Comparison of ENCODE assay signal across 10 mouse cellular contexts in genomic region chr5:139813963-139814381, GRCm38 (mm10). TPM values are rescaled to one million over a fixed set of nuclear protein-coding genes. Genes with fewer than 3 reads are reported as not detected.
DNase-seq lines count a peak whose midpoint lies in the region; ATAC-seq lines count a peak whose summit lies in the region.
"Had no signal": no experiment of that assay in that cellular context is flagged by ENCODE, and none has a peak within 500 bp of the region (broad histone marks: within the 10 kb centered on the region; RNA-seq: fewer than 3 reads in every experiment).

No protein-coding gene starts in this region.

- H3K9me3 ChIP-seq in liver, embryonic 15.5 days (replicated peaks), result no peaks in the 10 kb centered on the region
- H3K9me3 ChIP-seq: neural tube, embryonic 15.5 days had no signal

- WGBS in liver, embryonic 15.5 days (ENCODE audit: insufficient replicate concordance), result 32% methylated on average over 13 of the region's 13 CpGs

- H3K4me2 ChIP-seq in liver, embryonic 15.5 days, result peak overlapping the region; percentile 39
- H3K4me2 ChIP-seq: neural tube, embryonic 15.5 days had no signal

- H3K9ac ChIP-seq in liver, embryonic 15.5 days, result 0 out of 2 replicates have a peak overlapping the region, but pooled peaks have one; percentile 15
- H3K9ac ChIP-seq: neural tube, embryonic 15.5 days had no signal

- DNase-seq in urinary bladder, adult 18-20 months (ENCODE audit: low spot score in 2 of 2), result peak; percentile 51 to 68
- no peak for DNase-seq in urinary bladder, postnatal 10 days (ENCODE audit: low spot score)
- peak; percentile 94 for DNase-seq in kidney, adult 9 months
- peak; percentile 60 for DNase-seq in testis, postnatal 10 days (ENCODE audit: low spot score)
- DNase-seq in cerebellum, adult 11 months, result no peak
- no peak for DNase-seq in gastrocnemius, postnatal 36 days
- DNase-seq in cerebellum, postnatal 4 days (ENCODE audit: low spot score in 2 of 2), result no peak
- DNase-seq: heart, postnatal 14 days had no signal

- H3K4me3 ChIP-seq in liver, embryonic 15.5 days (replicated peaks), result 0 out of 2 replicates have a peak overlapping the region, but pooled peaks have one; percentile 10
- H3K4me3 ChIP-seq: neural tube, embryonic 15.5 days had no signal

- intact Hi-C loops in gastrocnemius, postnatal 36 days (cut with DNase I), result no loop called here

- peaks cover 15% of the 10 kb centered on the region; the same call in 1 of the 2 replicates for H3K27me3 ChIP-seq in liver, embryonic 15.5 days

- no peaks in the 10 kb centered on the region for H3K36me3 ChIP-seq in liver, embryonic 15.5 days (replicated peaks)
- H3K36me3 ChIP-seq: neural tube, embryonic 15.5 days had no signal

- peaks cover 88% of the 10 kb centered on the region for H3K4me1 ChIP-seq in liver, embryonic 15.5 days (replicated peaks)
- H3K4me1 ChIP-seq: neural tube, embryonic 15.5 days had no signal

- peak overlapping the region; percentile 48; the same call in 1 of the 2 replicates for H3K27ac ChIP-seq in liver, embryonic 15.5 days (replicated peaks)
- H3K27ac ChIP-seq: neural tube, embryonic 15.5 days had no signal

- ATAC-seq in liver, embryonic 15.5 days (ENCODE audit: insufficient read depth), result no peak

RNA-seq across cellular contexts. Expression of gene Tmem184a, which starts 5.7 kb away (rescaled TPM):
- 0.68 and 1.2 TPM in 2 replicates for polyA plus RNA-seq in liver, embryonic 15.5 days (2015; fragmentation: Nextera tagmentation; extraction: Ambion mirVana)
- 1 to 10 TPM in 1 of 2 experiments, under 1 TPM in 1; 0.96 to 1.4 TPM for total RNA-seq in gastrocnemius, postnatal 36 days (2021)

RNA-seq across cellular contexts. Expression of gene Gm26938, which starts 12.2 kb away (rescaled TPM):
- not detected in 2 replicates for polyA plus RNA-seq in liver, embryonic 15.5 days (2015; fragmentation: Nextera tagmentation; extraction: Ambion mirVana)
- total RNA-seq in gastrocnemius, postnatal 36 days (2021), result not detected
- total RNA-seq: heart, postnatal 14 days had no signal
- polyA plus RNA-seq: neural tube, embryonic 15.5 days had no signal

RNA-seq across cellular contexts. Expression of gene Psmg3, which starts 12.7 kb away (rescaled TPM):
- polyA plus RNA-seq in liver, embryonic 15.5 days (2015; fragmentation: Nextera tagmentation; extraction: Ambion mirVana), result 41.4 and 42.3 TPM in 2 replicates
- total RNA-seq in gastrocnemius, postnatal 36 days (2021), result 1 to 10 TPM; 6.7 to 8.7 TPM

RNA-seq across cellular contexts. Expression of gene Mafk, which starts 22.7 kb away (rescaled TPM):
- polyA plus RNA-seq in liver, embryonic 15.5 days (2015; fragmentation: Nextera tagmentation; extraction: Ambion mirVana), result 44.5 and 50.0 TPM in 2 replicates
- 10 to 100 TPM; 16.6 to 21.4 TPM for total RNA-seq in gastrocnemius, postnatal 36 days (2021)

RNA-seq across cellular contexts. Expression of gene Ints1, which starts 38.5 kb away (rescaled TPM):
- polyA plus RNA-seq in liver, embryonic 15.5 days (2015; fragmentation: Nextera tagmentation; extraction: Ambion mirVana), result 11.8 and 12.5 TPM in 2 replicates
- 10 to 100 TPM; 27.4 to 31.2 TPM for total RNA-seq in gastrocnemius, postnatal 36 days (2021)

Comparison
In these comparisons a context has a peak if more than half of its experiments do, and no peak if none do; other contexts are left out.
1. DNase-seq: peak in urinary bladder, adult 18-20 months (2 of 2), kidney, adult 9 months (single experiment) and testis, postnatal 10 days (single experiment); none in urinary bladder, postnatal 10 days (single experiment), cerebellum, adult 11 months (single experiment), gastrocnemius, postnatal 36 days (0 of 2) and cerebellum, postnatal 4 days (0 of 2).